Mouse (Mus musculus): ENCODE measurements around the gene Tmtc2. TPM values are rescaled to one million over a fixed set of nuclear protein-coding genes. Genes with fewer than 3 reads are reported as not detected.

The Tmtc2 gene
- polyA plus RNA-seq, 1 experiment from 2014 or later: 9.6 TPM

DNA sequence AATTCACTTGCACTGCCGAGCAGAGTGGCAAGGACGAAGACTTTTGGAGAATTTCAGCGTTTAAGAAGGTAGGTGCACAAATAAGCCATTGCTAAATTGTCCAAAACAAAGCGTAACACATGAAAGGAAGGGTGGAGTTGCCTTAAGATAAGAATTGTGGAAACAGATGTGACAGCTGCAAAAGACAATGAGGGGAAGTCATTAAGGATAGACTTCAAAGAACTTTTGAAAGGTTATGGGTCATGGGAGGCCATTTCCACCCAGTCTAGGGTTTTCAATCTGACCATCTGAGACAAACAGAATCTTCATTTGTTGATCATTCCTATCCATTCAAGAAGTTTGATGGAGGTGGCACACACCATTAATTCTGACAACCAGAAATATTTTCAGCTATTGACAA, 429.9 kb downstream of the Tmtc2 start:
- no peak for ATAC-seq (ENCODE audit: low FRiP score, low TSS enrichment)
- H3K4me3 ChIP-seq (ENCODE audit: low read length): no peak overlapping the region
- H3K4me2 ChIP-seq (replicated peaks; ENCODE audit: low read depth, low read length): no peak overlapping the region
- H3K9ac ChIP-seq (ENCODE audit: low read depth, low read length): no peak overlapping the region
- H3K27me3 ChIP-seq (ENCODE audit: control insufficient read depth, insufficient read depth, low read length): no peaks in the 10 kb centered on the region
- no peaks in the 10 kb centered on the region for H3K9me3 ChIP-seq (ENCODE audit: control insufficient read depth, low read length)
- H3K27ac ChIP-seq (ENCODE audit: low read depth, low read length): no peak overlapping the region
- no peaks in the 10 kb centered on the region for H3K36me3 ChIP-seq (ENCODE audit: control insufficient read depth, insufficient read depth, low read length)
- WGBS: 39% methylated on average over 4 of the region's 4 CpGs
- no peaks in the 10 kb centered on the region for H3K4me1 ChIP-seq (ENCODE audit: control insufficient read depth, insufficient read depth, low read length)

DNA sequence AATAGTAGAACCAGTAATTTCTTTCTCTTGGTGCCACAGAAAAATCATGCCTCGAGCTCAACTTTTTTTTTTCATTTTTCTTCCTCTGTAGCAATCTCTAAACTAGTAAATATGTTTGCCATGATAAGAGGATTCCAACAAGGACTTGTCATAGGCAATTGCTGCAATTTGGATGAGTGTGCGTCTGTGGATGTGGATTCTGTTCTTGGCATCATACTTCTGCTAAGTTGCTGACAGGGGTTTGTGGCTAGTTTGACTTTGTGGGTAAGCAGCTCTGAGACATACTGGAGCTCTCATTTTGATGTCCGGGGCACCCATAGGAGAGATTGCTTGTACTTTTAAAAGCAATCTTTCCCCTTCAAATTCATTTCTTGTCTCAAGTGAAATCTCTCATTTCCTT, 432.1 kb downstream of the Tmtc2 start:
- Histone ChIP-seq H3K9ac (ENCODE audit: low read depth, low read length) (no peak overlapping the region), H3K36me3 (ENCODE audit: control insufficient read depth, insufficient read depth, low read length) (no peaks in the 10 kb centered on the region), H3K4me2 (replicated peaks; ENCODE audit: low read depth, low read length) (no peak overlapping the region), H3K27ac (ENCODE audit: low read depth, low read length) (no peak overlapping the region), H3K27me3 (ENCODE audit: control insufficient read depth, insufficient read depth, low read length) (no peaks in the 10 kb centered on the region), H3K4me1 (ENCODE audit: control insufficient read depth, insufficient read depth, low read length) (no peaks in the 10 kb centered on the region), H3K9me3 (ENCODE audit: control insufficient read depth, low read length) (no peaks in the 10 kb centered on the region), H3K4me3 (ENCODE audit: low read length) (no peak overlapping the region)
- WGBS: 82% methylated on average over 3 of the region's 3 CpGs
- ATAC-seq (ENCODE audit: low FRiP score, low TSS enrichment): no peak
